Mouse (Mus musculus): Measurements from ENCODE around the gene Tmem185a. TPM values are rescaled to one million over a fixed set of nuclear protein-coding genes. Genes with fewer than 3 reads are reported as not detected.

Gene Tmem185a
- total RNA-seq (2023), result 17.0 TPM

DNA sequence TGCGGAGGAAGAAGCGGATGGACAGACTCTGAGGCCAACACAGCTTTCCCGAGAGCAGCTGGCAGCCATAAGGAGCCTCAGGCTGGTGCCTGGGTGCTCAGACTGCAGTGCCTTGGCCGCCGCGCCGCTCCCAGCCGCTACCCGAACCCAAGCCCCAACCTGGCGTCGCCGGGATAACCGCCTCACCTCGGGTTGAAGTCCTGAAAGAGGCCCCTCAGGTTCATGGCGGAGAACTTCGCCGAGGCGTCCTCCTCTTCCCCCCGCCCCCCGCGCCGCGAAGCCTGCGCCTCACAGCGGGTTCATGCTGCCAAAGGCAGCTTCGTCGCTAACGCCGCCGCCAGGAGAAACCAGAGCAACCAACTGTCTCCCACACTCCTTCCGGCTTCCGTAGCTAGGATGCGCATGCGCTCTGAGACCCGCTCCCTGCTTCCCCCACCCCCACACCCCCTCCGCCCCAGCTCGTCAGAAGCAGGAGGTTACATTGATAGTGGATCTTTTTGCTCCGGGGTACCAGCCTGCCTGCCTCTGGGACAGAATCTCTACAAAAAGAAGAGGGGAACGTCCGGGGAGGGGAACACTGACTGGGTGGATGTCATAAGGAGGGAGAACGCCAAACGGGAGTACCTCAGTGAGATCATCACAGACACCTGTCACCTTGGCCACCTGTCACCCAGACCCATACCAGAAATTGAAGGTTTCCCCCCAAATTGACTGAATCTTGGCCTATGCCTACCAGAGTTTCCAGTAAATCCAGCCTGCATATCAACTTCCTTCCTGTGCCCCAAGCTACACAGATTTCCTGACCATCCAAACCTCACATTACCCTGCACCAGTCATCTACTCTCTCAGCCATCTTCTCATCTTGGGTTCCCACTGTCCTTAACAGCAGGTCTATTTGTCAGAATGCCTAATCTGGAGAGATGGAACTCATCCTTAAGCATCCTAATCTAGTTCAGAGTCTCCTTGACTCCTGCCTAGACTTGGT lies at the start of gene Tmem185a:
Tmem185a (minus strand) TSS at position 389 of the 985 bp plus-strand sequence.

Other genes with a start within 250 kb of the Tmem185a start
- 26.7 TPM for gene Ids, start 112.1 kb downstream of the Tmem185a start, total RNA-seq (2023)
- 10.6 TPM for gene 1110012L19Rik, start 91.3 kb downstream of the Tmem185a start, total RNA-seq (2023)

Data from CD8-positive naive resting alpha-beta T cell, adult 57 days (primary cell).